Mouse (Mus musculus): ENCODE data around the gene Phc2.

DNA sequence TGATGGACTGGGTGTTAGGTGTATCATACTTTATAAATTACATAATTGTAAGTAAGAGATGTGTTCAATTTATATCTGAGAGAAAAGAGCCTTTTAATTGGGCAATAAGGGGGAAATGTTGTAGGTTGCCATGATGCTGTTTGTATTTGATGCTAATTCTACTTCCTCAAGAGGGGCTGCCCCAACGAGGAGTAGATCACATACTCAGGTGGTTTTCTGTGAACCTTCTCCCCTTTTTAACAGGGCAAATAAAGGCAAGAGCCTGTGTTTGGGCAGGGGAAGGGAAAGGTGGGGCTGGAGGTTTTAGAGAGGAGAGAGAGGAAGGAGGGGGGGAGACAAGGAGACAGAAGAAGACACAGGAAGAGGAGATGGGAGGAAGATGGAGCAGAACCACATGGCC lies 86.4 kb downstream of the Phc2 start:
- TF ChIP-seq CTCF (conservative IDR thresholded peaks at IDR 0.05; ENCODE audit: low read length) (no peak), NANOG (IDR thresholded peaks at IDR 0.05; ENCODE audit: borderline replicate concordance, low read length) (no peak), POU5F1 (IDR thresholded peaks at IDR 0.05; ENCODE audit: borderline replicate concordance, low read length) (no peak)

Data from E14TG2a.4 (cell line).